Mouse (Mus musculus) gastrocnemius, postnatal 25 days (tissue): ENCODE measurements around the gene Smdt1. TPM values are rescaled to one million over a fixed set of nuclear protein-coding genes. Genes with fewer than 3 reads are reported as not detected.
"Not testable (repeated sequence)": the region's sequence is repeated elsewhere in the genome, so short reads cannot be mapped to it uniquely, and the experiment has no call there.

Experiments
- DNase-seq: peaks from one replicate; pipeline ENCODE4 v3.0.0; 2022
- total RNA-seq, 2 experiments: library from RNA; stranded (reverse); gene quantifications; 1 replicate in 1 of 2; 2 replicates in 1 of 2; pipeline ENCODE4 v1.2.3; 2021

Smdt1 gene
- total RNA-seq, 2 experiments from 2014 or later: 126 to 130 TPM

DNA sequence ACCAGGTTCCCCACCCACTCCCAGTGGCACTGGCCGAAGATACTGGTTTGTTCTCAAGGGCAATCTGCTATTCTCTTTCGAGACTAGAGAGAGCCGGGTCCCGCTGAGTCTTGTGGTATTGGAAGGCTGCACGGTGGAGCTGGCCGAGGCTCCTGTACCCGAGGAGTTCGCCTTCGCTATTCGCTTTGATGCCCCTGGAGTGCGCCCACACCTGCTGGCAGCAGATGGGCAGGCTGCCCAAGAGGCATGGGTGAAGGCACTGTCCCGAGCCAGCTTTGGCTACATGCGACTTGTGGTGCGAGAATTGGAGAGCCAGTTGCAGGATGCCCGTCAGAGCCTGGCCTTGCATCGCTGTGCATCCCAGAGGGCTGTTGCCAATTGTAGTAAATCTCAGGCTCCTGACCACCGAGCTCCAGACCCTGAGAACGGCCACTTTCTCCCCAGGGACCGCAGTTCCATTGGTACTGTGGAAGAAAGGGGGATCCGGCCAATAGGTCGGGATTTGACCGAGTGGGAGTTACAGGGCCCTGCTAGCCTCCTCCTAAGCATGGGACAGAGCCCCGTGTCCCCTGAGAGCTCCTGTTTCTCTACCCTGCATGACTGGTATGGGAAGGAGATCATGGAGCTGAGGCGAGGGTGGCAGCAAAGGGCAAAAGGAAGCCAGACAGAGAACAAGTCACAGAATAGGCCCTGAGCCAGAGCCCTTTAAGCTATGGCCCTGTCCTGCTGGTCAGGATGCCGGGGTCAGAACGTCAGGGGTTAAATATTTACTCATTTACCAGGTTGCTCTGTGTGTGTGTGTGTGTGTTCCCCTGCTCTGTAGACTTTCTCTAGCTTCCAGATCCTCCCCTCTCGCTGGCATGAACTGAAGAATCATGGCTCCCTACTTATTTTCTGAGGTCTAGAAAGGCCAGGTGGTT lies 4.9 kb downstream of the Smdt1 start:
- no peak for DNase-seq

DNA sequence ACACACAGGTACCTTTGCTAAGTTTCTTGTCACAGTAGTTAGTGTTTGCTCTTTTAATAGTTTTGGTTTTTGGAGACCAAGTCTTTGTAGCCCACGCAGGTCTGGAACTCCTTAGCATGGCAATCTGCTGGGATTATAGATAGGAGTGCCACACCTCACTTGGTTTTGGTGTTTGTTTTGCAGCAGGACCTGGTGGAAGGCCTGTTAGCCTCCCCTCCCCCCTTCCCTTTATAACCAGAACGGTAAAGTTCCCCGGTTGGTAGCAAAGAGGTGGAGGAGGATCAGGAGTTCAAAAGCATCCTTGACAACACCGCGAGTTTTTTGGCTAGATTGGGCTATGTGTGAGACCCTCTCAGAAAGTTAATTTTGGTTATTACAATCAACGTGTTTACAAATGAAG lies 6.2 kb downstream of the Smdt1 start:
- DNase-seq: no peak

DNA sequence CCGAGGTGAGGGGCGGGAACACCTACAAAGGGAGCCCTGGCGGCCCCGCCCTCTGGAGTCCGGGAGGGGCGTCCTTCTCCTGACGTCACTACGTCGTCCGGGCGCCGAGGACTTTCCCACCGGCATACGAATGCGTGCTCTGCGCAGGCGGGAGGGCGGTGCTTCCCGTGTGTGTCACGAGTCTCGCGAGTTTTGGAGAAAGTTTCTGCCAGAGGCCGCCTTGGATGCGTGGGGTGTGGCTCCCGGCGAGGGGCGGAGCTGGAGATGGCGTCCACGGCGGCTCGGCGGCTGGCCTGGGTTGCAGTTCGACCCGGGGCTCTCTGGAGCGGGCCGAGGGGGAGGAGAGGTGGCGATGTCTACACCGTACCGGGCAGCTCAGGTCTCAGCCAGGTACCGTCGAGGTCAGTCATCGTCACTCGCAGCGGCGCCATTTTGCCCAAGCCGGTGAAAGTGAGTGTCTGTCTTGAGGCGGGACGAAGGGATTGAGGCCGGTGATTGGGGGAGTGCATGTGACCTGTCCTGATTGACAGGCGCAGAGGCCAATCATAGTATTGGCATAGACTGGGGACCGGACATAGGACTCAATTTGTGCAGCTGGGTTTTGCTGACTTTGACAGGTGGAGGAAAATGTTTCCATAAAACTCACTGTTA lies 7.2 kb downstream of the Smdt1 start:
- DNase-seq: peak; percentile 96

DNA sequence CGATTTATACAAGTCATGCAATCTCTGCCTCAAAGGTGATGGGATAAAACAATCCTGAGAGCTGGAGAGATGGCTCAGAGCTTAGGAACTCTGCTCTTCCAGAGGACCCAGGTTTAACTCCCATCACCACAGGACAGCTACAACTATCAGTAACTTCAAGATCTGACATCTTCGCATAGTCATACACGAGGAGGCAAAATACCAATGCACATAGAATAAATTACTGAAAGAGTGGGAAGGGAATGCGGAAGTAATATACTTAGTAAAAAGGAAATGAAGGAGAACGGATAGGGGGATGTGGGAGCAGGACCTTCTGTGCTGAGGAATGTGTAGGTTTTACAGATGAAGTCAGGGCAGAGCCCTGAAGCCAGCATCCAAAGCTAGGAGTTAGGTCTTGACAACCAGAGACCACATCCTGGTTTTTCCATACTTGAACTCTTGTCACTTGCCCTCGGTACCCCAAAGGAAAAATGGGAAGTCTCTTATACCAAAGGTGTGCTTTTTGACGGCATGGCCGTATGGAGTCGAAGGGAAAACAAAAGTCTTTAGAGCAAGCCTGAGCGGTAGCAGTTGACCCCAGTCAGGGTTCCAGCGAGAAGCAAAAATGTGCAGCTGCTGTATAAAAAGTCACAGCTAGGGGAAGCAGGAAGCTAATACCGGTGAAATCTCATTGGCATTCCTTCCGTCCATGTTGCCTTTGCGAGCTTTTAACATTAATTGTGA lies 8.0 kb downstream of the Smdt1 start:
- DNase-seq: no peak

DNA sequence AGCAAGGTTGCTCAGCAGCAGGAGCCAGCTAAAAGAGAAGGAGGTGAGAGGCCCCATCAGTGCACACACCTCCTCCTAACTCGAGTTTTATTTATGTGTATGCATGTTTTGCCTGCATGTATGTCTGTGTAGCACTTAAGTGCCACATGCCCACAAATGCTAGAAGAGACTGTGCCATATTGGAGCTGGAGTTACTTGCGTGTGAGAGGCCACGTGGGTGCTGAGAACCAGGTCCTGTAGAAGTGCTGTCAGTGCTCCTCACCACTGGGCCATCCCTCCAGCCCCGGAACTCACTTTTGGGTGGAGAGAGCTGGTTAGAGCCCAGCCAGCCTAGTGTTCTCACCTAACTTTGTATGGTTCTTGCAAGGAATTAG lies 8.5 kb downstream of the Smdt1 start:
- DNase-seq: no peak

DNA sequence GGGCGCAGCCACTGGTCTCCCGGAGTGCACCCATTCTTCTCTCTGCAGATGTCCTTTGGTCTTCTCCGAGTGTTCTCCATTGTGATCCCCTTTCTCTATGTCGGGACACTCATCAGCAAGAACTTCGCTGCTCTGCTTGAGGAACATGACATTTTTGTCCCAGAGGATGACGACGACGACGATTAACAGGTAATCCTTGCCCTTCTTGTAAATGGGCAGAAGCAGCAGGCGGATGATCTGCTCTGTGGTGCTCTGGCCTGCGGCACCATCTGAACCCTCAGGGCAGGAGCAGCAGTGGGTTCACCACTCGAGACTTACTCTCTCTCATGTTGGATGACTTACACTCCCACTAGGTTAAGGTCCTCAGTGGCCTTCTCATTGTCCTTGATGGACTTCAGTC lies 9.1 kb downstream of the Smdt1 start:
- no peak for DNase-seq

DNA sequence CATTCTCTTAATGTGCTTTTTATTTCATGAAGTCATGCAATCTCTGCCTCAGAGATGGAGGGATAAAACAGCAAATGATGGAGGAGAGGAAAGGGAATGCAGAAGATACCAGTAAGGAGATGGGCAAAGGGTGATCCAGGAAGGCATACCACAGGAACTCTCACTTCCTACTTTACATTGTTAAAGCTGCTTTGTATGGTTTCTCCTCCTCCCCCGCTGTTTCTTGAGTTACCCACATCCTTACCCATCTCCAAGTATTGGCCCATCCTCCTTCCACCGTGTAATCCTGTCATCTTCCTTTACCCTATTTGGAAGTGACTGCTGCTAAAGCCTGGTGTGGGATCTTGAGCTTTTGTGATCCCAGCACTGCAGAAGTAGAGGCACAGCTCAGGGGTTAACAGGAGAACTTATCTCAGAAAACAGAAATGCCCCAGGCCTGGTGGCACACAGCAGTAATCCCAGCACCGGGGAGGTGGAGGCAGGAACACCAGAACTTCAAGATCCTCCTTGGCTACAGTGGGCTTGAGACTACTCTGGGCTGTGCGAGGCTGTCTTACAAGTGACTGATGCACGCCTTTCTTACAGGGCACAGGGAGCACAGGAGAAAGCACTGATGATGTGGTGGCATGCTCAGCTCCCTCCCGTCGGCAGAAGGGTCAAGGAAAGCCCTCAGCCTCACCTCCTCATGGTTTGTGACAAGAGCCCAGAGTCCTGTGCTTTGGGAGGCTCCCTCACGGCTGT lies 9.7 kb downstream of the Smdt1 start:
- DNase-seq: no peak

DNA sequence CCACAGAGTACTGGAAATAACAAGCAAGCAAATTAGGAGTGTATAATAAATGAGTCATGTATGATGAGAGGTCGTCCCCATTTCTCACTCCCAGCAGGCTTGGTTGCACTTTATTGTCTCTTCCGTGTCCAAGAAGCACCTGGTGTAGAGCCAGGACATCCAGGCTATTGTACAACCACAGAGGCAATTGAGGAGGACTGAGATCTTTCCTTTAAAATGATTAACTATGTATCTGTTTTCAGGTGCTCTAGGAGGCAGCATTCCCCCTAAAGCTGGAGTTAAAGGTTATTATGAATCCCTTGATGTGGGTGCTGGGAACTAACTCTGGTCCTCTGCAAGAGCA lies 10.2 kb downstream of the Smdt1 start:
- DNase-seq: no peak

DNA sequence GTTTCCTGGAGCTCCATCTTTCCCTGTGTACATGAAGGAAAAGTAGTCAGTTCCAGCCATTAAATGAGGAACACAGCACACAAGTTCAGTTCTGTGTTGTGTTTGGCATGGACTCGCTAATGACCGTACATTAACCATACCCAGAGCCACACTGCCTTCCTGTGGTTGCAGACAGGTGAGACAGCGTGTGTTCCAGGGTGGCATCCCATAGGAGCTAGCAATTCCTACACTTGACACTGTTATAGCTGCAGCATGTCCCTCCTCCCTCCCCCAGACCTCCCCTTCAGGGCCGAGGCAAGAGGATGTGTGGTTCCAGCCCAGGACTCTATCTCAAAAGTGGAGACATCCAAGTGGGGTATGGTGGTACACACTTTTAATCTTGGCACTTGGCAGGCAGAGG lies 11.6 kb downstream of the Smdt1 start:
- DNase-seq: no peak

DNA sequence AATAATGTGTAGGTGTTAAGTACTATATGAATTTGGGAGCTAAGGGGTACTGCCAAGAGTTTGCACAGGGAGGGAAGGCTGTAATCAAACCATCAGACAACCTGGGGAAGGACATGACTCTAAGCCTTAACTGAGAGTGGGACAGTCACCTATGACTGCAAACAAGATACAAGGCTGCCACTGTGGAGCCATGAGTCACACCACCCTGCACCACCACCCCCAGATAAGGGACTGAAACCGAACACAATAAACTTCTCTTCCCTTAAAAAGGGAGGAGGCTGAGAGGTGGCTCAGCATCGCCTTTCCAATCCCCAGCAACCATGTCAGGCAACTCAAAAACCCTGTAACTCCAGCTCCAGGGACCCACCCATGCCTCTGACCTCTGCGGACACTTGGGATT lies 12.7 kb downstream of the Smdt1 start:
- DNase-seq: no peak

DNA sequence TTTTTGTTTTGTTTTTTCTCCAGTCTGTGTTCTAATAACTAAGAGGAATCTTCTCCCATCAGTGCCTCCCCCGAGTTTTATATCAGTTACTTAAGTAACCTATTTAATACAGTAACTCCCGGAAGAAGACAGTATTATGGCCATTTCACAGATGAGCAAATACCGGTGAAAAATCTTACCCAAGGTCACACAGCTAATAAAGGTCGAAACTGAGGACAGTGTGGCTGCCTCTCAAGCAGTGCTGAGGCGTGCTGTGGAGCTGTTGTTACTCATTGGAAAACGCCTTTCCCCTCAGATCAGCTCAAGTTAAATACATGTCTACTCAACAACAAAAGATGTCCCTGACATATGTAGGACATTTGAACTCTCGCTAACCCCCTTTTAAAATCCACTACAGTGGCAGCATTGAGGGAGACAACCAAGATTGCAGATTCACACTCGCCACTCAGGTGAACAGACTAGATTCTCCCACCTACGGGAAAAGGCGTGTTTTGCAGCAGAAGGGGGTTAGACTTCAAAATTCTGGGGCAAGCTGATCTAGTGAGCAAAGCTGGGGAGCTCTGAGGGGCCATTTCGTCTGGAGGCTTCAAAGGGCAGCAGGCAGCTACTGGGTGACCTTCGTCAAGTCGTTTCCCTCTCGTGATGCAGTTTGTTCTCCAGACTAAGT lies 14.5 kb downstream of the Smdt1 start:
- DNase-seq: no peak

DNA sequence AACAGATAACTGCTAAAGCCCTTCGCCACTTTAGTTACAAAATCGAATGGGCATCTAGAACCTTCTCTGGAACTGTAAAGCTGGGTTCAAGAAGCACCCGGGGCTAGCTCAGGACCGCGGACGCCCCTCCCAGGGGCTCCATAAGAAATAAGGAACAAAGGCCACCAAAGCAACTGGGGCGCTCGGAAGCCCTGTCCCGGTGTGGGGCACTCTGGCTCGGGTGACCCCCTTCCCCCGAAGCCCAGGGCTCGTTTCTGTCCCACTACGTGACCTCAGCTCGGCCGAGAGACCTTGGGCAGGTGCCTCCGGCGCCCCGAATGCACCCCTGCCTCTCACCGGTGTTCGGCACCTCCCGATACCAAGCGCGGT lies 15.0 kb downstream of the Smdt1 start:
- no peak for DNase-seq

DNA sequence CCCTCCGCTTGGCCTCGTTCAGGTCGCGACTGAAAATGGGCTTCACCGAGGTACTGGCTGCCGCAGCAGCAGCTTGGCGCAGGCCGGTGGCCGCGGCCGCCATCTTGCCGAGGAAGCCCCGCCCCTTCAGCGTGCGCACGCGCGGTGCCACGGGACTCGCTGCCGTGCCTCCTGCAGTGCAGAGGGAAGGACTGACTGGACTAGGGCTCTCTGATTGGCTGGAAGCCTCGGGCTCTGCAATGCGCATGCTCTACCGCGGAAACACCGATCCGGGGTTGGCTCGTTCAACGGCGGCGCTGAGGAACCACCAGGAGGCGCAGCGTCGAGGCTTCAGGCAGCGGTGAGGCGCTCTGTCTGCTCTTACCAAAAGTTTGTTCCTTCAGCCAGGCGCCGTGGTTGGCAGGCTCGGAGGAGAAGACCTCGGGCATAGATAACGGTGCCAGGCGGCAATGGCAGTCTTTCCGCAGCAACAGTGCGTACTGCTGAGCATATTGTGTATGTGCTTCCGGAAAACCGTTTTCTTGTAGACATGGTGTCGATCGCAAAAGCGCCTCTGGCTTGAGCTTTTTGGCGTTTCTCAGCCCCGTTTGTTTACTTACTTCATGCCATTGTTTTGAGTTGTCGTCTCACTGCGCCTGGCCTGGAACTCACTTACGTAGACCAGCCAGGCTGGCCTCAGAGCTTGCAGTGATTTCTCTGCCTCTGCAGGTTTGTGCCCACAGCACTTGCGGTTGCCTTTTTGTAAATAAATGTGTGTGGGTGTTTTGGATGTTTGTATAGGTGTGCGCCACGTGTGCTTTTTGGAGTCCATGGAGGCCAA lies 15.6 kb downstream of the Smdt1 start, which contains the start of gene Ndufa6:
TSS of gene Ndufa6 (minus strand) at position 197 of the 820 bp plus-strand sequence.
- peak; percentile 97 for DNase-seq

DNA sequence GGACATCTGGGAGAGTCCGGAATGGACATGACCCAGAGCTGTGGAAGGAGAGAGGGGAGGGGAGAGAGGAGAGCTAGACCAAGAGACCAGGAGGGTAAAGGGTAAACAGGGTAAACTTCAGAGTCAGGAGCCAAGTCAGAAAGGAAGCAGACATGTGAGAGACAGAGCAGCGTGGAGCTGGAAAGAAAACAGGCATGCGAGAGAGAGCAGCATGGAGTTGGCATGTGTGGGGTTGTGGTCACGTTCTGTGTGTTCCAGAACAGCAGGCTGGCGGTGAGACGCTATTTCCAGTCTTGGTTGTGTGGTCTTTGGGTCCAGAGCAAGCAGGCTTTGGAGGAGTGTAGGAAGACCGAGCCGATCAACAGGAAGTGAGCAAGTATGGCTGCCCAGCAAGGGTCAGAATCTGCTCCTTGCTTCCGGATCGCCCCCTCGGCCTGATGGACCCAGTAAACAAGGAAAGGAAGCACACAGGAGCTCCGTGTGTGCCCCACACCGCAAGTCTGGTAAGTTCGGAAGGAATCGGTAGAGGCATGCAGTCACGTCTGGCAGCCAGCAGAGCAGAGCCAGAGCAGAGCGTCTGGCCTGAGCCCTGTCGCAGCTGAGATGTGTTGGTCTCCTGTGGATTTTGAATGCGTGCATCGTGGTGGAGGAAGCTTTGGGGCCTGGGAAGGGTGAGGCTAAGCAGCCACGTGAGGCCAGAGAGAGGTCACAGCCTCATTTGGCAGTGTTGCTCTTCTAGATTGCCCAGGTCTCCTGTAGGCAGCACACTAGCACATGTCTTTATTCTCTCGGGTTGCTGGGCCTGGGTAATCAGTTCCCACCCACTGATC lies 19.9 kb downstream of the Smdt1 start:
- DNase-seq: no peak

DNA sequence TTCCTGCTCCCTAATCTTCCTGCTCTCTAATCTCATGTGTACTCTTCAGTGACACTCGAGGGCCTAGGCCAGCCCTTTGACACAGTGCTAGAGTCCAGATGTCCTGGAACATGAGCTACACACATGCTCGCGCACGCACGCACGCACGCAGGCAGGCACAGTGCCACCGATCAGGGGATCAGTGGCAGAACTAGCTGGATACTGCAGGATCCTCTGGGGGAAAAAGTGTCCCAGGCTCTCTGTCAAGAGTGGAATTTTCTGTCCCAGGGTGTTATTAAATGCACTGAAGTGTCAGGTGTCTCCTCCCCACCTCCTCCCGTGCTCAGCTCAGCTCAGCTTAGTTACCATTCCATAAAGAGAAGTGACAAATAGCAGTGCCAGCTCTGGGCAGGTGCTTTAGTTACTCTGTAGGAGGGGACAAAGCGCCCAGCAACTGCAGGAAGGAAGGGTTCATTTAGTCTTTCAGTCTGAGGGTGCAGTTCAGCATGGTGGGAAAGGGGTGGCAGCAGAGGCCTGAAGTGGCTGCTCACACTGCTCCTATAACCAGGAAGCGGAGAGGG lies 22.8 kb downstream of the Smdt1 start:
- peak; percentile 65 for DNase-seq

DNA sequence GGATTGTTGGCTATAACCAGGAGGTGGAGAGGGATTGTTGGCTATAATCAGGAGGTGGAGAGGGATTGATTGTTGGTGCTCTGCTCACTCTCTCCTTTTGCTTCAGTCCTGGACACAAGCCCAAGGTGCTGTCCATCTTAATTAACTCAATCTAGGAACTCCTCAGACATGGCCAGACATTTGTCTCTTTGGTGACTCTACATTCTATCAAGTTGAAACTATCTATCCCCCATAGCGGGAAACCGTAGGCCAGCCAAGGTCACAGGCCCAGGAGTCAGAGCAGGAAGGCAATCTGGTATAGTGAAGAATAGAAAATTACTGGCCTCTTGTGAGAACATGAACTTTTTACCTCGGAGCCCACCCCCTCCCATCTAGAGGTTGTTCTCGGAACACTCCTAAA lies 23.5 kb downstream of the Smdt1 start:
- DNase-seq: no peak

DNA sequence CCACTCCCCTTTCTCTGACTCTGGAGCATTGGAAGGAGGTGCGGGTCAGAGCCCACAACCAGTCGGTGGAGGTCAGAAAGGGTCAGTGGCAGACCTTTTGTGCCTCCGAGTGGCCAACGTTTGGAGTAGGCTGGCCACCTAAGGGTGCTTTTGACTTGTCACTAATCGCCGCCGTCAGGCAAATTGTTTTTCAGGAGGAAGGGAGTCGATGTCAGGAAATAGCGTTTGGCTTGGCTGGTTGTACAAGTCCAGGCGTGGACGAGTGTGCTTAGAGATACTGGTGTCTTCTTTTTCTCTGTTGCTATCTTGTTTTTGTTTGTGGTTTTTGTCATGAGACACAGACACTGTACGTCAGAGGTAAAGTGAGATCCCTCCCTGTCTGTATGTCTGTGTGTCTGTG lies 25.0 kb downstream of the Smdt1 start:
- not testable (repeated sequence) for DNase-seq

DNA sequence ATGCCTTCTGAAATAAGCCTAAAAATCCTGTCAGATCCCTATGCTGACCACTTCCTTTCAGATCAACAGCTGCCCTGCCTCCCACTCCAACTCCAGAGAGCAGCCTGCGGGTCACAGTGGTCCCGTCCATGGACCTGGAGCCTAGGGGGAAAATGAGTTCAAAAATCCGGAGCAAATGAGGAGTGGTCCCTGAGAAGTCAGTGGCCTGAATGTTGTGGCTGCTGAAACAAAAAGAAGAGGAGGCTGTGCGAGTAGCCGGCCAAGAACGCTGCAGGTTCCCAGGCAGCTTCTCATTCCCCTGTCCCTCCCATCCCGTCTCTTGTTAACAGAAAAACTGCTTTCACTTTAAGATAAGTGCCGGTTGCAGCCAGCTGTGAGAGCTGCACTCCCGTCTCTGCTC lies 25.8 kb downstream of the Smdt1 start:
- DNase-seq: not testable (repeated sequence)

DNA sequence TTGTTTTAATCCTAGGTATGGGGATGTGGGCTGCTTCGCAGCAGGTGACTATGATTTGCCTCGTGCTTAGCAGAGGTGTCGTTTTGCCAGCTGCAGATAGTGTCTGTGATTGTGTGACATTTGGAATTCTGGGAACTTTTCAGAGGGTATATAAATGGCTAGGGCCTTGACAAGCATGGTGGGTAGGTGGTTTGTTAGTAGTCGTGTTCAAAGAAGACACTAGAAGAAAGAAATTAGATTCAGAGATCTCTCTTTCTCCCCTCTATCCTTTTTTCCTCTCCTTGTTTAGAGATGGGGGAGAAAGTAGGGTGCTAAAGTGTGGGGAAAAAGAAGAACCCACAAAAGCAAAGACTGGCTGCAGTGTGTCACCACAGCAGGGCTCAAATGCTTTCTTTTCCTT lies 29.4 kb downstream of the Smdt1 start:
- no peak for DNase-seq

DNA sequence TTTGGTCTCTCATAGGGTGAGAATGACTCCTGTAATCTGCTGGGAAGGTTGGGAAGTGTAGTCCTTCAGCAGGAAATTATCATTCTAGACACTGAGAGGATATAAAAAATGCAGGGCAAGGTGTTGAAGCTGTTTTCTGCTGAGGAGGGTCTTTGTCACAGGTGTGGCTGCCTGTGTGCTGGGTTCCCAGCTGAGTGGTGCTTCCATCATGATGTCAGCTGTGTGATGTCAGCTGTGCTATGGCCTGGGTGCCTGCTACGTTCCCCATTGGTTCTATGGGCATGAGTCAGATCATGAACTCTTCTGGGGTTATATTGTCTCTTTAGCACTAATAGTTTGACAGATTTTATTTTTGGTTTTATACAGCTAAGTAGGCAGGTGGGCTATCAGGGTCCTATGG lies 30.1 kb downstream of the Smdt1 start:
- DNase-seq: no peak
